Mouse (Mus musculus) liver, embryonic 14.5 days (tissue): Measurements from ENCODE around the gene Vcan.

Experiments
- CTCF ChIP-seq: IDR thresholded peaks from 2 replicates; pipeline ENCODE4 v1.5.1; 2016; ENCODE audit warnings: antibody characterized with exemption, low read depth, control low read depth
- EP300 ChIP-seq: IDR thresholded peaks from 2 replicates; pipeline ENCODE4 v1.6.1; 2016; ENCODE audit warnings: antibody characterized with exemption, low read depth

DNA sequence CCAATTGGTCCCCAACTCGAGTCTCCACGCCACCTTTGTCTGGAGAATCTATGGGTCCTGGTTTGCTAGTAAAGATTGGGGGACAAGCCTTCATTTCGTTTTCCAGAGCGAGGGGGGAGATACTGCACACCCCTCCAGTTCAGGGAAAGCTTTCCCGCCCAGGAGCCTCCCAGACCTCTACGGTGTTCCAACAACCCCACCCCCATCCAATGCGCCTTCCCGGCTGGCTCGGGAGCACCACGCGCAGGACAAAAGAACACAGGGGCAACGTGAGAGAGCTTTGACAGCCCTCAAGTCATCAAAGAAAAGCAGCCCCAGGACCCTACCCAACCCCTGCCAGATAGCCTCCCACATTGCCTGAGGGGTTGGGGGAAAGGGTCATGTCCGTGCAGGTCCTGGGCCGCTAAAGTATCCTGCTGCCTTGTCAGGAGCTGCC lies 1.2 kb downstream of the Vcan start:
- TF ChIP-seq CTCF, result no peak
- TF ChIP-seq EP300, result no peak
